Mouse (Mus musculus): ENCODE measurements at regions not wholly inside any gene's neighbourhood (a gene's known extent, or its start where the extent isn't known, plus 50 kb on each side); places are given as distances from the start of the nearest gene placed in this dataset.

DNA sequence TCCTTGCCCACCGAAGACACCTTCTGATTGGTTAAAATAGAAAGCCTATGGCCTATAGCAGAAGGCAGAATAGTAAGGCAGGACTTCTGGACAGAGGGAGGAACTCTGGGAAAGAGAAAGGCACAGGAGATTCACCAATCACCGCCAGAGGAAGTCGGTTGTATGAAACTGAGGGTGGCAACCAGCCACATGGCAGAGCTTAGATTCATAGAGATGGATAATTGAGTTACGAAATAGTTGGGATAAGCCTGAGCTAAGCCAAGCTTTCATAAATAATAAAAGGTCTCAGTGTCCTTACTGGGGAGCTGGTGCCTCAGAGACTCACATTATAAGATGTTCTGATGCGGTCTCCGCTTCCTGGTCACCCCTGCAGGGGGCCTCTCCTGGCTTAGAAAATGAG, 98.7 kb upstream of the Stt3b start:
- TF ChIP-seq CTCF (IDR thresholded peaks at IDR 0.05; ENCODE audit: borderline replicate concordance, control insufficient read depth, extremely low read depth, insufficient read depth, low read length, poor library complexity) (no peak), POLR2A (IDR thresholded peaks at IDR 0.05; ENCODE audit: control insufficient read depth, extremely low read depth, insufficient read depth, low read length, poor library complexity) (no peak)
